Comparison of ENCODE assay signal across 19 mouse cellular contexts in genomic region chr11:22636321-22636720, GRCm38 (mm10).
DNase-seq lines count a peak whose midpoint lies in the region; ATAC-seq and TF ChIP-seq lines count a peak whose summit lies in the region.
"Had no signal": no experiment of that assay in that cellular context is flagged by ENCODE, and none has a peak within 500 bp of the region (broad histone marks: within the 10 kb centered on the region; RNA-seq: fewer than 3 reads in every experiment).

No protein-coding gene starts in this region.

- H3K4me1 ChIP-seq in heart, postnatal 0 days (ENCODE audit: control insufficient read depth, insufficient read depth), result no peaks in the 10 kb centered on the region
- H3K4me1 ChIP-seq in heart, embryonic 11.5 days (ENCODE audit: control insufficient read depth, insufficient read depth, low read length), result peaks cover 8% of the 10 kb centered on the region
- H3K4me1 ChIP-seq in kidney, embryonic 15.5 days, result peaks cover 54% of the 10 kb centered on the region
- H3K4me1 ChIP-seq in neural tube, embryonic 15.5 days, result peaks cover 22% of the 10 kb centered on the region

- no peak for TF ChIP-seq EP300 in heart, postnatal 0 days (IDR thresholded peaks at IDR 0.05; ENCODE audit: low read depth)

- H3K4me2 ChIP-seq in heart, postnatal 0 days (ENCODE audit: low read depth, low read length), result no peak overlapping the region
- no peak overlapping the region for H3K4me2 ChIP-seq in heart, embryonic 11.5 days
- H3K4me2 ChIP-seq in kidney, embryonic 15.5 days, result no peak overlapping the region
- no peak overlapping the region for H3K4me2 ChIP-seq in neural tube, embryonic 15.5 days
- H3K4me2 ChIP-seq: limb, embryonic 15.5 days; midbrain, embryonic 11.5 days had no signal

- no peak for ATAC-seq in heart, postnatal 0 days (ENCODE audit: insufficient read depth, low read depth)
- ATAC-seq in heart, embryonic 11.5 days (replicated peaks; ENCODE audit: insufficient number of reproducible peaks, low FRiP score, low TSS enrichment), result no peak
- no peak for ATAC-seq in kidney, embryonic 15.5 days (replicated peaks; ENCODE audit: low FRiP score)
- ATAC-seq in neural tube, embryonic 15.5 days (ENCODE audit: low FRiP score), result no peak
- ATAC-seq: forebrain, postnatal 0 days; Patski had no signal

- 68% methylated on average over 7 of the region's 7 CpGs for WGBS in heart, postnatal 0 days
- WGBS in heart, embryonic 11.5 days (ENCODE audit: insufficient replicate concordance), result 83% methylated on average over 7 of the region's 7 CpGs
- 60% methylated on average over 7 of the region's 7 CpGs for WGBS in kidney, embryonic 15.5 days
- WGBS in neural tube, embryonic 15.5 days, result 58% methylated on average over 7 of the region's 7 CpGs

- H3K9me3 ChIP-seq in heart, postnatal 0 days (replicated peaks; ENCODE audit: control insufficient read depth, low read length), result no peaks in the 10 kb centered on the region
- H3K9me3 ChIP-seq in heart, embryonic 11.5 days (replicated peaks; ENCODE audit: control insufficient read depth, low read length), result no peaks in the 10 kb centered on the region
- H3K9me3 ChIP-seq in kidney, embryonic 15.5 days (replicated peaks), result no peaks in the 10 kb centered on the region
- H3K9me3 ChIP-seq in neural tube, embryonic 15.5 days (replicated peaks), result no peaks in the 10 kb centered on the region
- H3K9me3 ChIP-seq: embryonic facial prominence, embryonic 10.5 days; hindbrain, embryonic 10.5 days; limb, embryonic 15.5 days had no signal

- TF ChIP-seq CTCF in heart, postnatal 0 days (IDR thresholded peaks at IDR 0.05; ENCODE audit: low read depth), result no peak

- H3K4me3 ChIP-seq in heart, postnatal 0 days (ENCODE audit: low read depth, low read length), result no peak overlapping the region
- H3K4me3 ChIP-seq in heart, embryonic 11.5 days (ENCODE audit: low read depth, low read length), result no peak overlapping the region
- no peak overlapping the region for H3K4me3 ChIP-seq in kidney, embryonic 15.5 days (replicated peaks)
- H3K4me3 ChIP-seq in neural tube, embryonic 15.5 days (replicated peaks), result no peak overlapping the region
- H3K4me3 ChIP-seq: embryonic facial prominence, embryonic 10.5 days; erythroblast, embryonic 14.5 days; hindbrain, embryonic 10.5 days; limb, embryonic 15.5 days had no signal

- peak overlapping the region; percentile 61 for H3K27ac ChIP-seq in heart, postnatal 0 days (ENCODE audit: low read depth)
- no peak overlapping the region for H3K27ac ChIP-seq in heart, embryonic 11.5 days (ENCODE audit: low read depth, low read length)
- H3K27ac ChIP-seq in kidney, embryonic 15.5 days, result peak overlapping the region; percentile 79
- H3K27ac ChIP-seq in neural tube, embryonic 15.5 days (replicated peaks), result peak overlapping the region; percentile 56
- H3K27ac ChIP-seq: embryonic facial prominence, embryonic 10.5 days; hindbrain, embryonic 10.5 days; limb, embryonic 15.5 days had no signal

- no peak overlapping the region for H3K9ac ChIP-seq in heart, postnatal 0 days (replicated peaks; ENCODE audit: low read depth, low read length)
- no peak overlapping the region for H3K9ac ChIP-seq in heart, embryonic 11.5 days (ENCODE audit: low read depth, low read length)
- H3K9ac ChIP-seq in kidney, embryonic 15.5 days, result no peak overlapping the region
- no peak overlapping the region for H3K9ac ChIP-seq in neural tube, embryonic 15.5 days (replicated peaks)
- H3K9ac ChIP-seq: forebrain, postnatal 0 days; limb, embryonic 15.5 days had no signal

- no peaks in the 10 kb centered on the region for H3K36me3 ChIP-seq in heart, postnatal 0 days (replicated peaks; ENCODE audit: control insufficient read depth, insufficient read depth, low read length)
- H3K36me3 ChIP-seq in heart, embryonic 11.5 days (ENCODE audit: control insufficient read depth, insufficient read depth, low read length), result no peaks in the 10 kb centered on the region
- no peaks in the 10 kb centered on the region for H3K36me3 ChIP-seq in kidney, embryonic 15.5 days
- no peaks in the 10 kb centered on the region for H3K36me3 ChIP-seq in neural tube, embryonic 15.5 days
- H3K36me3 ChIP-seq: embryonic facial prominence, embryonic 10.5 days; hindbrain, embryonic 10.5 days; limb, embryonic 15.5 days had no signal

- no peaks in the 10 kb centered on the region for H3K27me3 ChIP-seq in heart, postnatal 0 days (ENCODE audit: control insufficient read depth, insufficient read depth, low read length)
- H3K27me3 ChIP-seq in heart, embryonic 11.5 days (ENCODE audit: control insufficient read depth, insufficient read depth, low read length), result no peaks in the 10 kb centered on the region
- no peaks in the 10 kb centered on the region for H3K27me3 ChIP-seq in kidney, embryonic 15.5 days
- H3K27me3 ChIP-seq in neural tube, embryonic 15.5 days (replicated peaks), result no peaks in the 10 kb centered on the region
- H3K27me3 ChIP-seq: limb, embryonic 15.5 days; Patski had no signal

- no peak for DNase-seq in heart, postnatal 0 days (ENCODE audit: low spot score)
- no peak for DNase-seq in kidney, postnatal 25 days
- DNase-seq in neural tube, embryonic 10.5 days (ENCODE audit: extremely low spot score, low spot score), result no peak
- no peak for DNase-seq in retina, postnatal 1 day
- DNase-seq: B cell, adult 2 months; cerebellum, postnatal 25 days; forebrain, postnatal 0 days; gastrocnemius, postnatal 10 days; spleen, adult 18-20 months; thymus, postnatal 25 days had no signal
